Mouse (Mus musculus) CH12.LX (cell line): ENCODE results near the gene Prkag2. TPM values are rescaled to one million over a fixed set of nuclear protein-coding genes. Genes with fewer than 3 reads are reported as not detected.

Experiments used
- DNase-seq: peaks from one replicate; pipeline ENCODE4 v3.0.0-alpha.2; 2013; ENCODE audit errors: extremely low read depth
- H3K27ac ChIP-seq: 2 replicates; pipeline ENCODE4 v1.5.1; 2012; ENCODE audit warnings: low read depth, mild to moderate bottlenecking, control low read depth, moderate library complexity; ENCODE audit not compliant: insufficient read depth
- H3K27me3 ChIP-seq: replicated peaks from 2 replicates; pipeline ENCODE3; 2012; ENCODE audit warnings: inconsistent platforms
- H3K36me3 ChIP-seq, 2 experiments: replicated peaks in 1 of 2; 2 replicates each; pipeline versions ENCODE3 to v1.6.1; 2012; ENCODE audit warnings: inconsistent platforms in 1 of 2, low read length in 1 of 2, mild to moderate bottlenecking in 1 of 2, mixed read lengths in 1 of 2, moderate library complexity in 1 of 2; ENCODE audit not compliant: control insufficient read depth in 1 of 2, insufficient read depth in 1 of 2
- H3K4me1 ChIP-seq, 2 experiments: 2 replicates each; pipeline ENCODE4 v1.6.1; 2012; ENCODE audit warnings: inconsistent platforms in 1 of 2, moderate library complexity in 1 of 2; ENCODE audit not compliant: insufficient read depth in 2 of 2, control insufficient read depth in 1 of 2
- H3K4me2 ChIP-seq: 2 replicates; pipeline ENCODE4 v1.6.1; 2012; ENCODE audit warnings: low read depth, mild to moderate bottlenecking, control low read depth; ENCODE audit not compliant: poor library complexity, insufficient read depth, severe bottlenecking
- H3K4me3 ChIP-seq, 3 experiments: fragments of 150-350 bp in 1 of 3; sonication (generic) in 1 of 3; replicated peaks in 1 of 3; 2 replicates each; pipeline versions ENCODE3 to v1.5.1; 2011 to 2012; ENCODE audit warnings: low read depth in 2 of 3, low read length in 2 of 3, mild to moderate bottlenecking in 2 of 3, moderate library complexity in 2 of 3, control low read depth in 1 of 3, improper control_type of control experiment in 1 of 3, inconsistent platforms in 1 of 3, mixed read lengths in 1 of 3; ENCODE audit not compliant: poor library complexity in 1 of 3
- H3K79me2 ChIP-seq: replicated peaks from 2 replicates; pipeline ENCODE4 v1.6.1; 2012; ENCODE audit warnings: mild to moderate bottlenecking, moderate library complexity; ENCODE audit not compliant: control insufficient read depth, poor library complexity, insufficient read depth, severe bottlenecking; ENCODE audit errors: extremely low read depth
- H3K9ac ChIP-seq: 2 replicates; pipeline ENCODE4 v1.6.1; 2012; ENCODE audit warnings: low read depth, mild to moderate bottlenecking, control low read depth, moderate library complexity; ENCODE audit not compliant: insufficient read depth
- H3K9me3 ChIP-seq: replicated peaks from 2 replicates; pipeline ENCODE3; 2012; ENCODE audit warnings: low read length, inconsistent platforms, mixed read lengths
- BHLHE40 ChIP-seq: IDR thresholded peaks from 2 replicates; pipeline ENCODE4 v1.6.1; 2011; ENCODE audit warnings: mild to moderate bottlenecking, low read depth, low read length, improper control_type of control experiment
- E2F4 ChIP-seq: IDR thresholded peaks from 2 replicates; pipeline ENCODE4 v1.6.1; 2011; ENCODE audit warnings: low read depth, low read length, improper control_type of control experiment; ENCODE audit not compliant: insufficient replicate concordance
- ELF1 ChIP-seq: IDR thresholded peaks from 2 replicates; pipeline ENCODE4 v1.6.1; 2014; ENCODE audit warnings: low read depth, mild to moderate bottlenecking, inconsistent platforms, low read length, improper control_type of control experiment
- EP300 ChIP-seq: IDR thresholded peaks from 2 replicates; pipeline ENCODE4 v1.6.1; 2011; ENCODE audit warnings: low read length, improper control_type of control experiment
- GABPA ChIP-seq: IDR thresholded peaks from 2 replicates; pipeline ENCODE4 v1.6.1; 2012; ENCODE audit warnings: low read depth, low read length, improper control_type of control experiment, inconsistent platforms; ENCODE audit not compliant: insufficient replicate concordance
- HCFC1 ChIP-seq: IDR thresholded peaks from 2 replicates; pipeline ENCODE4 v1.6.1; 2012; ENCODE audit warnings: low read depth, mild to moderate bottlenecking, inconsistent platforms, low read length, improper control_type of control experiment
- KAT2A ChIP-seq: IDR thresholded peaks from 2 replicates; pipeline ENCODE4 v1.6.1; 2012; ENCODE audit warnings: low read length, improper control_type of control experiment, inconsistent platforms; ENCODE audit not compliant: insufficient replicate concordance
- MAX ChIP-seq: IDR thresholded peaks from 2 replicates; pipeline ENCODE4 v1.6.1; 2011; ENCODE audit warnings: low read length, improper control_type of control experiment
- MXI1 ChIP-seq: IDR thresholded peaks from 2 replicates; pipeline ENCODE4 v1.6.1; 2011; ENCODE audit warnings: mild to moderate bottlenecking, low read depth, low read length, improper control_type of control experiment
- SMC3 ChIP-seq: IDR thresholded peaks from 2 replicates; pipeline ENCODE4 v1.6.1; 2011; ENCODE audit warnings: low read depth, low read length, improper control_type of control experiment
- ZC3H11A ChIP-seq: IDR thresholded peaks from 2 replicates; pipeline ENCODE4 v1.6.1; 2012; ENCODE audit warnings: low read depth, mild to moderate bottlenecking, inconsistent platforms, low read length, improper control_type of control experiment
- ZNF384 ChIP-seq: IDR thresholded peaks from 2 replicates; pipeline ENCODE4 v1.6.1; 2012; ENCODE audit warnings: low read depth, low read length, improper control_type of control experiment, inconsistent platforms
- dilution Hi-C: fragments of 300-500 bp; cut with MboI; formaldehyde crosslinking; loops from 2 replicates; pipeline ENCODE4 v1.14.3; 2020; ENCODE audit warnings: low sequenced_read_pairs; ENCODE audit not compliant: extremely low pct_unique_long_range_greater_than_20kb, extremely low pct_ligation_motif_present
- in situ Hi-C: fragments of 300-500 bp; cut with MboI; formaldehyde crosslinking; loops from 3 replicates; pipeline ENCODE4 v1.14.3; 2019; ENCODE audit warnings: low sequenced_read_pairs, low pct_ligation_motif_present, low pct_unique_long_range_greater_than_20kb, mixed read lengths
- polyA plus RNA-seq: library from polyadenylated mRNA; unstranded; fragments of >175 nt; gene quantifications from 2 replicates; pipeline ENCODE4 v1.2.1, GENCODE M21; 2012; ENCODE audit warnings: low read depth; ENCODE audit not compliant: insufficient read length
- total RNA-seq, 2 experiments: library from RNA; depleted of rRNA; stranded (reverse); fragments of 300-350 nt in 1 of 2; fragments of >200 nt in 1 of 2; gene quantifications; 2 replicates each; pipeline ENCODE4 v1.2.3; 2012 to 2014

Gene Prkag2
- total and polyA plus RNA-seq, 3 experiments, result 4.6 to 21.2 (median 8.8) TPM

DNA sequence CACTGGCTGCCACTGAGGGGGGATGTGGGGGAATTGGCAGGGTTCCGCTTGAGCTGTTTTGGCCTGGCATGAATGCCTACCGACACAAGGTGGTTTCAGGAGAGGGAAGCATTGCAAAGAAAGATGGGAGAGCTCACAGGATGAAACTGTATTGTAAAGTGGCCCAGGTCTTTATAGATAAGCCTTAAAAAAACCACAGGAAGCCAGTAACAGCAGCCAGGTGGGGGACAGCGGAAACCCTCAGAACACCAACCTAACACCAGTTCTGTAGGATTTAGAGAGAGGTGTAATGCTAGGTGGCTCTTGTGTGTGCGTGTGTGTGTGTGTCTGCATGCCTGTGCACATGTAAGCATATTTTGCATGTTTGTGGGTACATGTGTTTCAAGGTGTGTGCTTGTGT is 101.1 kb downstream of the Prkag2 start:
- TF ChIP-seq MXI1 (no peak), ZNF384 (no peak), SMC3 (no peak), BHLHE40 (no peak), KAT2A (no peak), ELF1 (no peak), GABPA (no peak)
- H3K4me2 ChIP-seq, result no peak overlapping the region
- peaks cover 0 to 2% of the 10 kb centered on the region in 2 experiments for H3K36me3 ChIP-seq
- H3K9ac ChIP-seq, result no peak overlapping the region
- dilution Hi-C loops, result no loop called here
- H3K4me3 ChIP-seq, result no peak overlapping the region
- no peak for DNase-seq
- H3K9me3 ChIP-seq, result no peaks in the 10 kb centered on the region
- H3K79me2 ChIP-seq, result no peaks in the 10 kb centered on the region
- in situ Hi-C loops, result no loop called here
- H3K27me3 ChIP-seq, result no peaks in the 10 kb centered on the region
- no peak overlapping the region for H3K27ac ChIP-seq
- peaks cover 0 to 9% of the 10 kb centered on the region in 2 experiments; a peak in 1 of 4 replicates for H3K4me1 ChIP-seq

DNA sequence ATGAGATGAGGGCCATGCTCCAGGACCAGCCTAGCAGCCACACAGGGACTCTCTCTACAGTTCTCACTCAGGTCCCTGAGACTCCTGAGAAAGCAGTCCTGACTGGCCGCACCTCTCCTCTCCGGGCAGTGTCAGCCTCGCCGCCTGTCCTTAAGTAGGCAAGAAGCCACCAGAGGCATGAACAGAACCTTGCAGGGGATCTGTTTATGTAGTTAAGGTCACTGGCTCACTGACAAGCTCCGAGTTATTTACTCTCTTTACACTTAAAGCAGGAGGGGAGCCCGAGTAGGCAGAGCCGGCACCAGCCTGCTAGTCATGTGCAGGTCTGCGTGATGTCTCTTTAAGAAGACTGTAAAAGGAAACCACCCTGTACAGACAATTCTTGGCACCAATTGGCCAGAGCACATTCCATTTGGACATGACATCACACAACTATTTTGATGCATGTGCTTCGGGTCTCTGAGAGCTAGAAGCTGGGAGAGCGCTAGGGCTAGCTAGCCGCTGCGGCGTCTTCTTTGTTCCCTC is 104.8 kb downstream of the Prkag2 start:
- Histone ChIP-seq H3K36me3 (peaks cover 0 to 3% of the 10 kb centered on the region in 2 experiments), H3K9ac (no peak overlapping the region), H3K9me3 (no peaks in the 10 kb centered on the region), H3K27me3 (no peaks in the 10 kb centered on the region), H3K4me3 (no peak overlapping the region), H3K4me2 (no peak overlapping the region), H3K27ac (no peak overlapping the region), H3K79me2 (no peaks in the 10 kb centered on the region), H3K4me1 (peaks cover 0 to 24% of the 10 kb centered on the region in 2 experiments; a peak in 2 of 4 replicates)
- no peak for DNase-seq
- in situ Hi-C loops, result no loop called here
- TF ChIP-seq HCFC1, result no peak
- TF ChIP-seq SMC3, result no peak
- TF ChIP-seq, all 38 proteins: peak for 0
- dilution Hi-C loops, result no loop called here

DNA sequence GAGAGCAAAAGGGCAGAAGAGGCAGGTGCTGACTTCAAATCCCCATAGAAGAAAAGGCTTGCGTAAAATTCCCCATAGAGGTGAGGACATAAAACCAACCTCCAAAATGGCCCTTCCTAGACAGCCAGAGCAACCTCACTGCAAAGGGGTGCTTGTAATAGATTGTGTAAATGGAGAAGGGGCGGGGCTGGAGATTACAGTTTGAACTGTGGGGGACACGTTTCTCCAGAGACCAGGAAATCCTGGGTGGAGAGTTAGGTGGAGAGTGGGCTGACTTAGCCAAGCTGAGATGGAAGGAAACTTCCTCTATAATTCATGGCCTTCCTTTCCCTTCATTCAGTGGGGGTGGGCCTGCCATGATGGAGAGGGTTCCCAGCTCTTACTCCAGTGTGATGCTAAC is 107.3 kb downstream of the Prkag2 start:
- no peak for DNase-seq
- TF ChIP-seq EP300, result no peak
- TF ChIP-seq ZC3H11A, result no peak
- TF ChIP-seq MAX, result no peak
- TF ChIP-seq E2F4, result no peak
- Histone ChIP-seq H3K4me1 (peaks cover 2 to 32% of the 10 kb centered on the region in 2 experiments; a peak in 2 of 4 replicates), H3K27me3 (no peaks in the 10 kb centered on the region), H3K9me3 (no peaks in the 10 kb centered on the region), H3K27ac (no peak overlapping the region), H3K4me3 (no peak overlapping the region), H3K9ac (no peak overlapping the region), H3K4me2 (no peak overlapping the region), H3K36me3 (peaks cover 0 to 3% of the 10 kb centered on the region in 2 experiments), H3K79me2 (no peaks in the 10 kb centered on the region)
- dilution Hi-C loops (no loop called here), in situ Hi-C loops (loop anchor here (5.0 kb wide), 1 partner anchor 321 kb away; no protein-coding TSS in a partner anchor)
